Mouse (Mus musculus) bone marrow macrophage, adult 2 months (primary cell): ENCODE measurements around the gene Trappc6a.

Experiments used
- CTCF ChIP-seq: IDR thresholded peaks from 2 replicates; pipeline ENCODE4 v1.5.1; 2012; ENCODE audit warnings: low read depth, mild to moderate bottlenecking, low read length, moderate library complexity
- POLR2A ChIP-seq: IDR thresholded peaks from 2 replicates; pipeline ENCODE4 v1.6.1; 2012; ENCODE audit warnings: mild to moderate bottlenecking, low read depth, low read length, borderline replicate concordance

DNA sequence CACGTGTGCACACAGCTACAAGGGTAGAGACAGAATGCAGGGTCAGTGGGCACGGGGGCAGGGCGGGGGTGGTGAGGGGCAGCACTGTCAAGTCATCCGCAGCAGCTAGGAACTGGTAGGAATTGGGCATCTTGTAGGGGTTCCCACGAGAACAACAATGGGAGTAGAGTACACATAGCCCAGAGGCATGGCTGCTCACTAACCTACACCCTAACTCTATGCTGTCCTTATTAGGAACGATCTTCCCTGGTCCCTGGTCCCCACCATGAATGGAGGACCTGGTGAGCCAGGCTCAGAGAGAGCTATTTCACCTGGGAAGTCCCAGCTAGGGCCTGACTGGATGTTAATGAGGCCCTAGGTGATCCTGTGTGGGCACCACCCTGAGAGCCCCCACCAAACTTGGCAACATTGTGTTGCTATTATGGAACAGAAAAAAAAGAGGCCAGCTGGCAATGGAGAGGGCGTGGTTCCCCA lies 33.5 kb downstream of the Trappc6a start:
- TF ChIP-seq CTCF (no peak), POLR2A (no peak)
